Mouse (Mus musculus): ENCODE data around the gene Ccl3.

DNA sequence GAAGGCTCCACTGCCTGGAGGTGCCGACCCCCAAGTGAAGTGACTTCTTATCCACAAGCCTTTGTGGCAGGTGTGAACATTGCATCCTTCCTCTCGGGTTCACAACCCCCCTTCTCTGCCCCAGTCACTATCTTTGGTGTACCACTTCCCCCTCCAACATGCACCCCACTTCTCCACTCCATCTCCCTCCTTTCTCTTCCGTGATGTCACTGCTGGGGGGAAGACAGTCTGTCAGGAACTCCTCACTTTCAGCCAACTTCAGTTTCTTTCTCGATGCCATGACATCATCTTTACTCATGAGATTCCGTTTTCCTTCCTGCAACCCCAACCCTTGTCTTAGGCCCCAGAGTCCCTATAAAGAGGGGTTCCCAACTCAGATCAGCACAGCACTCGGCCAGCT lies 13.0 kb upstream of the Ccl3 start, which contains the start of gene Ccl4:
- no peak for TF ChIP-seq CTCF (IDR thresholded peaks at IDR 0.05; ENCODE audit: low read depth)
- no peak for TF ChIP-seq EP300 (optimal IDR thresholded peaks at IDR 0.05)

All from stomach, postnatal 0 days (tissue).